Mouse (Mus musculus) B cell, adult 2 months (primary cell): ENCODE results near the gene Rbks.

ENCODE experiments used
- DNase-seq, 2 experiments: peaks; one replicate each; pipeline ENCODE4 v3.0.0; 2022

Rbks gene

DNA sequence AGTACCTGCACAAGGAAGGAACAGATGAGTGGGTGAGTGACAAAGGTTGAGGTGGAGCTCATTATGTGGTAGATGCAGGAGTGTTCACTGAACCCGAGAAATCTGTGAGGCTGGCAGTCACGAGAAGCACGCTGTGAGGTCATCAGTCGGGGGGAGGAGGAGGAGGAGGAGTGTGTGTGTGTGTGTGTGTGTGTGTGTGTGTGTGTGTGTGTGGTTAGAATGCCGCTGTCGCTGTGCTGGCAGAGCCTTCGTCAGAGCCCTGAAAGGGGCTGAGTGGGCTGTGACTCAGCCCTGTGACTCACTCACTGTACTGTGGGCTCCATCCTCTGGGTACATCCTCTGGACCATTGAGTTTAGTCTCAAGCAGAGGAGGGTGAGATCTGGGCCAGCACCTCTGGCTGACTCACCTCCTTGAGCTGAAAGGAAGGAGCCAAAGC, 120.9 kb downstream of the Rbks start:
- peak; percentile 45 to 49 for DNase-seq
